Mouse (Mus musculus): Measurements from ENCODE around the gene Olfr1359. TPM values are rescaled to one million over a fixed set of nuclear protein-coding genes. Genes with fewer than 3 reads are reported as not detected.
"Not testable (repeated sequence)": the region's sequence is repeated elsewhere in the genome, so short reads cannot be mapped to it uniquely, and the experiment has no call there.

Gene Olfr1359
- polyA plus RNA-seq, 1 experiment from 2014 or later, result not detected

DNA sequence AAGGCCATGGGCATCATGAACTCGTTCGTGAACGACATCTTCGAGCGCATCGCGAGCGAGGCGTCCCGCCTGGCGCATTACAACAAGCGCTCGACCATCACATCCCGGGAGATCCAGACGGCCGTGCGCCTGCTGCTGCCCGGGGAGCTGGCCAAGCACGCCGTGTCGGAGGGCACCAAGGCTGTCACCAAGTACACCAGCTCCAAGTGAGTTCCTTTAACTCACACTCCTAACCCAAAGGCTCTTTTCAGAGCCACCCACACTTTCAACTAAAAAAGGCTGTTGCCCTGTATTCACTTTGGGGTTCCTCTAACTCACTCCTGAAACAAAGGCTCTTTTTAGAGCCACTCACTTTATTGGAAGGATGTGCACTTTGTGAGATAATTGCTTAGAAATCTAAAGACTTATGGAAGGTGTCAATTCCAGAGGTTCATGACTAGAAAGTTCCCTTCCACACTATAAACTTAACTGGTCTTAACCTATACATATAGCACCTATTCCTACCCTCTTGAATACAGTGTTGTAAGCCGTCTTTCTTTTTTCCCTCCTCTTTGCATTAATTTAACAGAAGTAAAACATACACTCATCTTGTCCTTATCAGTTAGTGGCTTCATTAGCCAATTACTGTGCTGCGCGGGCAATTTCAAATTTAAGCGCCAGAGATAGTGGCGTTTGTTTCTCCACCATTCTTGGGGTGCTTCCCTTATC lies 56.5 kb downstream of the Olfr1359 start:
- peak overlapping the region; percentile 31 for H3K9ac ChIP-seq
- not testable (repeated sequence) for H3K27me3 ChIP-seq (replicated peaks); H3K9me3 ChIP-seq; H3K36me3 ChIP-seq (replicated peaks)
- under 1% methylated on average over 26 of the region's 26 CpGs for WGBS
- H3K27ac ChIP-seq, result peak overlapping the region; percentile 95; the same call in 1 of the 2 replicates
- H3K4me3 ChIP-seq, result peak overlapping the region; percentile 49
- ATAC-seq (replicated peaks), result peak; percentile 2
- peak overlapping the region; percentile 79 for H3K4me2 ChIP-seq
- H3K4me1 ChIP-seq, result peaks cover 16% of the 10 kb centered on the region

DNA sequence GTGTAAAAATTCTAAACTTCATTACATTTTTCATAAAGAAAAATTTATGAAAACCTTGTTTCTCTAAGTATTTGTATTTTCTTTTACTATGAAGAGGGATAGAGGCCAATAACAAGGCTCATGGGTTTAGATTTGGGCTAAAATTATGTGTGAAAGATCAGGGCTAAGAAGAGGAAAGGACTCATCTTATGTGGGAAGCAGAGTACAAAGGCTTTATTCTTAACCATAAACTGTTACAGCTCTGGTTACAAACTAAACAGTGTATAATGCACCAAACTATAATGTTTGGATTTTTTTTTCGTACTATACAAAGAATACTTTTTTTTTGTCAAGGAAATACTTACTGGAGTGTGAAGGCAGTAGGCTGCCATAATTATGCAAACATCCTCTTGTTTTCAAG lies 57.8 kb downstream of the Olfr1359 start:
- Histone ChIP-seq H3K27ac (no peak overlapping the region), H3K4me3 (no peak overlapping the region), H3K9ac (no peak overlapping the region), H3K4me1 (peaks cover 14% of the 10 kb centered on the region), H3K36me3 (replicated peaks) (no peaks in the 10 kb centered on the region), H3K27me3 (replicated peaks) (no peaks in the 10 kb centered on the region), H3K9me3 (no peaks in the 10 kb centered on the region), H3K4me2 (no peak overlapping the region)
- WGBS, result 71% methylated on average over 1 of the region's 1 CpGs
- ATAC-seq (replicated peaks), result no peak

Small RNAs within 50 kb of the gene (microRNA-seq; reads per million reads assigned to microRNA genes)
- gene Gm44357 (not detected), gene Gm44367 (not detected), gene Gm44454 (not detected)

Other genes starting within 250 kb of the Olfr1359 start
- gene Zscan26, start 244.4 kb upstream of the Olfr1359 start, polyA plus RNA-seq (2015; fragmentation: Nextera tagmentation; extraction: Ambion mirVana), result 21.9 and 26.3 TPM in 2 replicates
- 2.9 and 4.9 TPM in 2 replicates for gene Nkapl, start 229.6 kb upstream of the Olfr1359 start, polyA plus RNA-seq (2015; fragmentation: Nextera tagmentation; extraction: Ambion mirVana)
- gene Zkscan4, start 219.2 kb upstream of the Olfr1359 start, polyA plus RNA-seq (2015; fragmentation: Nextera tagmentation; extraction: Ambion mirVana), result 11.5 and 12.6 TPM in 2 replicates
- not detected in 2 replicates for gene Gm10065, start 218.7 kb upstream of the Olfr1359 start, polyA plus RNA-seq (2015; fragmentation: Nextera tagmentation; extraction: Ambion mirVana)
- 0.32 and 0.40 TPM in 2 replicates for gene AK157302, start 202.9 kb upstream of the Olfr1359 start, polyA plus RNA-seq (2015; fragmentation: Nextera tagmentation; extraction: Ambion mirVana)
- gene Gm11273, start 196.7 kb upstream of the Olfr1359 start, polyA plus RNA-seq (2015; fragmentation: Nextera tagmentation; extraction: Ambion mirVana), result 8.5 and 9.5 TPM in 2 replicates
- 5.0 and 5.3 TPM in 2 replicates for gene Zkscan8, start 167.0 kb upstream of the Olfr1359 start, polyA plus RNA-seq (2015; fragmentation: Nextera tagmentation; extraction: Ambion mirVana)
- gene Olfr1366, start 155.3 kb upstream of the Olfr1359 start, polyA plus RNA-seq (2015; fragmentation: Nextera tagmentation; extraction: Ambion mirVana), result 0.09 and 0.22 TPM in 2 replicates
- gene Olfr1535, start 138.2 kb upstream of the Olfr1359 start, polyA plus RNA-seq (2015; fragmentation: Nextera tagmentation; extraction: Ambion mirVana), result 0.05 TPM in 1 of 2 replicates, not detected in the other
- not detected in 2 replicates for gene Olfr1364, start 116.4 kb upstream of the Olfr1359 start, polyA plus RNA-seq (2015; fragmentation: Nextera tagmentation; extraction: Ambion mirVana)
- gene Olfr1362, start 84.1 kb upstream of the Olfr1359 start, polyA plus RNA-seq (2015; fragmentation: Nextera tagmentation; extraction: Ambion mirVana), result not detected in 2 replicates
- gene Olfr11, start 55.6 kb upstream of the Olfr1359 start, polyA plus RNA-seq (2015; fragmentation: Nextera tagmentation; extraction: Ambion mirVana), result 0.06 and 0.08 TPM in 2 replicates
- not detected in 2 replicates for gene Olfr1361, start 34.7 kb upstream of the Olfr1359 start, polyA plus RNA-seq (2015; fragmentation: Nextera tagmentation; extraction: Ambion mirVana)
- not detected in 2 replicates for gene Olfr1360, start 20.7 kb upstream of the Olfr1359 start, polyA plus RNA-seq (2015; fragmentation: Nextera tagmentation; extraction: Ambion mirVana)
- 0.59 TPM in 1 of 2 replicates, not detected in the other for gene Hist1h2bl, start 18.0 kb downstream of the Olfr1359 start, polyA plus RNA-seq (2015; fragmentation: Nextera tagmentation; extraction: Ambion mirVana)
- gene Hist1h2ai, start 18.3 kb downstream of the Olfr1359 start, polyA plus RNA-seq (2015; fragmentation: Nextera tagmentation; extraction: Ambion mirVana), result 3.9 and 10.3 TPM in 2 replicates
- gene Hist1h3h, start 19.5 kb downstream of the Olfr1359 start, polyA plus RNA-seq (2015; fragmentation: Nextera tagmentation; extraction: Ambion mirVana), result 1.1 TPM in 1 of 2 replicates, not detected in the other
- gene Hist1h2bm, start 23.9 kb downstream of the Olfr1359 start, polyA plus RNA-seq (2015; fragmentation: Nextera tagmentation; extraction: Ambion mirVana), result 0.39 and 1.7 TPM in 2 replicates
- 0.93 TPM in 1 of 2 replicates, not detected in the other for gene Hist1h4j, start 37.0 kb downstream of the Olfr1359 start, polyA plus RNA-seq (2015; fragmentation: Nextera tagmentation; extraction: Ambion mirVana)
- gene Hist1h4k, start 52.4 kb downstream of the Olfr1359 start, polyA plus RNA-seq (2015; fragmentation: Nextera tagmentation; extraction: Ambion mirVana), result 1.8 and 4.2 TPM in 2 replicates
- gene Hist1h2ak, start 55.7 kb downstream of the Olfr1359 start, polyA plus RNA-seq (2015; fragmentation: Nextera tagmentation; extraction: Ambion mirVana), result 5.5 and 6.9 TPM in 2 replicates
- gene Hist1h2bn, start 56.0 kb downstream of the Olfr1359 start, polyA plus RNA-seq (2015; fragmentation: Nextera tagmentation; extraction: Ambion mirVana), result 0.89 TPM in 1 of 2 replicates, not detected in the other
- gene Hist1h1b, start 82.5 kb downstream of the Olfr1359 start, polyA plus RNA-seq (2015; fragmentation: Nextera tagmentation; extraction: Ambion mirVana), result 3.4 and 3.7 TPM in 2 replicates
- gene Hist1h3i, start 85.3 kb downstream of the Olfr1359 start, polyA plus RNA-seq (2015; fragmentation: Nextera tagmentation; extraction: Ambion mirVana), result 26.1 and 35.4 TPM in 2 replicates
- gene Hist1h2an, start 89.1 kb downstream of the Olfr1359 start, polyA plus RNA-seq (2015; fragmentation: Nextera tagmentation; extraction: Ambion mirVana), result 3.8 TPM in 1 of 2 replicates, not detected in the other
- 0.31 and 0.87 TPM in 2 replicates for gene Hist1h2bp, start 89.3 kb downstream of the Olfr1359 start, polyA plus RNA-seq (2015; fragmentation: Nextera tagmentation; extraction: Ambion mirVana)
- 3.6 and 4.1 TPM in 2 replicates for gene Hist1h2bq, start 112.1 kb downstream of the Olfr1359 start, polyA plus RNA-seq (2015; fragmentation: Nextera tagmentation; extraction: Ambion mirVana)
- not detected in 2 replicates for gene Hist1h2ao, start 112.4 kb downstream of the Olfr1359 start, polyA plus RNA-seq (2015; fragmentation: Nextera tagmentation; extraction: Ambion mirVana)
- 1.4 TPM in 1 of 2 replicates, not detected in the other for gene Hist1h4m, start 113.6 kb downstream of the Olfr1359 start, polyA plus RNA-seq (2015; fragmentation: Nextera tagmentation; extraction: Ambion mirVana)
- gene Hist1h4n, start 134.1 kb downstream of the Olfr1359 start, polyA plus RNA-seq (2015; fragmentation: Nextera tagmentation; extraction: Ambion mirVana), result 4.2 and 5.9 TPM in 2 replicates
- 432 and 476 TPM in 2 replicates for gene Hist1h2ap, start 135.4 kb downstream of the Olfr1359 start, polyA plus RNA-seq (2015; fragmentation: Nextera tagmentation; extraction: Ambion mirVana)
- 4.0 and 4.1 TPM in 2 replicates for gene Hist1h2br, start 135.6 kb downstream of the Olfr1359 start, polyA plus RNA-seq (2015; fragmentation: Nextera tagmentation; extraction: Ambion mirVana)
- gene Zfp184, start 247.0 kb downstream of the Olfr1359 start, polyA plus RNA-seq (2015; fragmentation: Nextera tagmentation; extraction: Ambion mirVana), result 14.0 TPM in 2 replicates